Mouse (Mus musculus): ENCODE data around the gene Pilrb1. TPM values are rescaled to one million over a fixed set of nuclear protein-coding genes. Genes with fewer than 3 reads are reported as not detected.
"Not testable (repeated sequence)": the region's sequence is repeated elsewhere in the genome, so short reads cannot be mapped to it uniquely, and the experiment has no call there.

The Pilrb1 gene
- polyA plus RNA-seq, 1 experiment = 40.7 TPM

- H3K4me3 ChIP-seq (ENCODE audit: extremely low read depth, insufficient read depth, insufficient read length) = no peak overlapping the region
- TF ChIP-seq CTCF (IDR thresholded peaks at IDR 0.05; ENCODE audit: extremely low read depth, insufficient read depth, insufficient read length, insufficient replicate concordance) (no peak), POLR2A (IDR thresholded peaks at IDR 0.05; ENCODE audit: low read depth, low read length) (no peak)
- H3K36me3 ChIP-seq (ENCODE audit: control insufficient read depth, insufficient read depth, low read length) = no peaks in the 10 kb centered on the region
- H3K4me1 ChIP-seq (ENCODE audit: control insufficient read depth, insufficient read depth, insufficient read length) = no peaks in the 10 kb centered on the region
- no peaks in the 10 kb centered on the region for H3K27me3 ChIP-seq (ENCODE audit: control insufficient read depth, insufficient read depth, low read length)
- DNase-seq (ENCODE audit: low read depth in 1 of 2, low spot score in 2 of 2) = peak in 1 of 2 experiments; percentile 20
- no peak overlapping the region for H3K27ac ChIP-seq (ENCODE audit: insufficient read depth, low read length)
- 50% methylated on average over 2 of the region's 2 CpGs for WGBS
Measured at GRCm38 (mm10) chr5:137877860-137878259, 20.0 kb upstream of the Pilrb1 start.

GRCm38 (mm10) chr5:137875054-137875453 is 17.1 kb upstream of the Pilrb1 start:
- no peak for DNase-seq (ENCODE audit: low read depth in 1 of 2, low spot score in 2 of 2)
- Histone ChIP-seq H3K27ac (ENCODE audit: insufficient read depth, low read length) (no peak overlapping the region), H3K4me1 (ENCODE audit: control insufficient read depth, insufficient read depth, insufficient read length) (no peaks in the 10 kb centered on the region), H3K4me3 (ENCODE audit: extremely low read depth, insufficient read depth, insufficient read length) (no peak overlapping the region), H3K36me3 (ENCODE audit: control insufficient read depth, insufficient read depth, low read length) (no peaks in the 10 kb centered on the region), H3K27me3 (ENCODE audit: control insufficient read depth, insufficient read depth, low read length) (no peaks in the 10 kb centered on the region)
- TF ChIP-seq CTCF (IDR thresholded peaks at IDR 0.05; ENCODE audit: extremely low read depth, insufficient read depth, insufficient read length, insufficient replicate concordance) (no peak), POLR2A (IDR thresholded peaks at IDR 0.05; ENCODE audit: low read depth, low read length) (no peak)
- 75% methylated on average over 2 of the region's 2 CpGs for WGBS

- not testable (repeated sequence) for DNase-seq (ENCODE audit: low read depth in 1 of 2, low spot score in 2 of 2); H3K4me1 ChIP-seq (ENCODE audit: control insufficient read depth, insufficient read depth, insufficient read length); H3K36me3 ChIP-seq (ENCODE audit: control insufficient read depth, insufficient read depth, low read length); H3K27ac ChIP-seq (ENCODE audit: insufficient read depth, low read length); H3K4me3 ChIP-seq (ENCODE audit: extremely low read depth, insufficient read depth, insufficient read length); H3K27me3 ChIP-seq (ENCODE audit: control insufficient read depth, insufficient read depth, low read length)
- 32% methylated on average over 1 of the region's 1 CpGs for WGBS
Measured at GRCm38 (mm10) chr5:137872381-137872702, 14.4 kb upstream of the Pilrb1 start.

DNA sequence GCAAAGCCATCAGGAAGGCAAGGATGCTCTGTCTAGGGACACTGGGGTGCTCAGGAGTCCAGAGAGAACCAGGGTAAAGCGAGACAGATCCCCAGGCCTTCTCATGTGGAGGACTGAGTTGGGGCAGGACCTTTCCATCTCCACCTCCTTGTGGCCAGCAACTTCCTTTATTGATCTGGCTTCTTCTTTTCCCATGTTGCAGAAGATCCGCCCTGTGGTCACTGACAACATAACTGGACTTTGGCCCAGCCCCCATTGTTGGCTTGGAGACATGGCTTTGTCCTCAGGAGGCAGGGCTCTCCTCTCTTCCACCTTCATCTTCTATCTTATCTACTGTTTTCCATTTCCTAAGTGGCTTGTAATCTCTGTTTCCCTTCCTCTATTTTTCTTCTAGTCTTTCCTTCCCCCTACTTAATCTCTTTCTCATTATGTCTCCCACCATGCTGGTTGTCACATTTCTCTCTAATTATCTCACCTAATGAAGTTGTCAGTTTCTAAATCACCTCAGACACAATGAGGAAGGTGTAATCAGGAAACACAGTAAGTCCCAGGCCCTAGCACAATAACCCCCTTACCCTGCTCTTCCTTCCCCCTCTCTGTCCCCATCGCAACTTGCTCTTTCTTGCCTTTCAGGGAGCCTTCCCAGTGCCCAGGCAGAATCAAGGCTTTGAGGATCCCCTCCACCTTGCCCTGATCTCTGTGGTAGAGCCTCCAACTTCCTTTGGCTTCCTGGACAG is 13.9 kb upstream of the Pilrb1 start, which contains the start of gene Pilrb2:
Gene Pilrb2 (minus strand): TSS at position 172 of the 737 bp plus-strand sequence.
- not testable (repeated sequence) for DNase-seq (ENCODE audit: low read depth in 1 of 2, low spot score in 2 of 2); H3K4me1 ChIP-seq (ENCODE audit: control insufficient read depth, insufficient read depth, insufficient read length); H3K27me3 ChIP-seq (ENCODE audit: control insufficient read depth, insufficient read depth, low read length); H3K36me3 ChIP-seq (ENCODE audit: control insufficient read depth, insufficient read depth, low read length)
- peak within 1 kb of the TSS; percentile 1 for H3K27ac ChIP-seq (ENCODE audit: insufficient read depth, low read length)
- 0 out of 2 replicates have a peak within 1 kb of the TSS, but pooled peaks have one; percentile 10 for H3K4me3 ChIP-seq (ENCODE audit: extremely low read depth, insufficient read depth, insufficient read length)
- 66% methylated on average over 3 of the region's 3 CpGs for WGBS

DNA sequence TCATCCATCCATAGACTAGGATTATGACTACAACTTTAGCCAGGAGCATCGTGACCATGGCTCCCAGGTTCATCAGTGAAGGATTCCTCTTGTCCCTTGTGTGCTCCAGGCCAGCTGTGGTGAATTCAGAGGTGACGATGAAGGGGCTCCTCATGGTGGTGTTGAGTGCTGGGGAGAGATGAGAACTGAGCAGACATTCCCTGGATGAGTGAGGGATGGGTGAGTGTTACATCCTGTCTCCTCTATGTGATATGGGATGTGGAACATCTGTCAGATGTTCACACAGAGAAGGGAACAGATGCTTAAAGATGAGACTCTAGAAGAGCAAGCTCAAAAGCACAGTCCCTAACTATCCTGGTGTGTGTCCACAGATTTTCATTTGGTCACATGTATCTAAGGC is 10.7 kb upstream of the Pilrb1 start:
- not testable (repeated sequence) for H3K4me3 ChIP-seq (ENCODE audit: extremely low read depth, insufficient read depth, insufficient read length); H3K27ac ChIP-seq (ENCODE audit: insufficient read depth, low read length); H3K4me1 ChIP-seq (ENCODE audit: control insufficient read depth, insufficient read depth, insufficient read length); H3K36me3 ChIP-seq (ENCODE audit: control insufficient read depth, insufficient read depth, low read length); H3K27me3 ChIP-seq (ENCODE audit: control insufficient read depth, insufficient read depth, low read length); DNase-seq (ENCODE audit: low read depth in 1 of 2, low spot score in 2 of 2)
- 83% methylated on average over 2 of the region's 2 CpGs for WGBS

GRCm38 (mm10) chr5:137864008-137864407 is 6.1 kb upstream of the Pilrb1 start:
- not testable (repeated sequence) for DNase-seq (ENCODE audit: low read depth in 1 of 2, low spot score in 2 of 2); H3K27ac ChIP-seq (ENCODE audit: insufficient read depth, low read length); H3K27me3 ChIP-seq (ENCODE audit: control insufficient read depth, insufficient read depth, low read length); H3K36me3 ChIP-seq (ENCODE audit: control insufficient read depth, insufficient read depth, low read length); H3K4me3 ChIP-seq (ENCODE audit: extremely low read depth, insufficient read depth, insufficient read length); H3K4me1 ChIP-seq (ENCODE audit: control insufficient read depth, insufficient read depth, insufficient read length)
- WGBS = 85% methylated on average over 1 of the region's 1 CpGs

- not testable (repeated sequence) for H3K27me3 ChIP-seq (ENCODE audit: control insufficient read depth, insufficient read depth, low read length); H3K36me3 ChIP-seq (ENCODE audit: control insufficient read depth, insufficient read depth, low read length); H3K4me3 ChIP-seq (ENCODE audit: extremely low read depth, insufficient read depth, insufficient read length); H3K27ac ChIP-seq (ENCODE audit: insufficient read depth, low read length); H3K4me1 ChIP-seq (ENCODE audit: control insufficient read depth, insufficient read depth, insufficient read length)
- WGBS = 4% methylated on average over 5 of the region's 5 CpGs
- peak in 1 of 2 experiments; percentile 18 for DNase-seq (ENCODE audit: low read depth in 1 of 2, low spot score in 2 of 2)
Measured at GRCm38 (mm10) chr5:137856870-137857269, 1.0 kb downstream of the Pilrb1 start.

DNA sequence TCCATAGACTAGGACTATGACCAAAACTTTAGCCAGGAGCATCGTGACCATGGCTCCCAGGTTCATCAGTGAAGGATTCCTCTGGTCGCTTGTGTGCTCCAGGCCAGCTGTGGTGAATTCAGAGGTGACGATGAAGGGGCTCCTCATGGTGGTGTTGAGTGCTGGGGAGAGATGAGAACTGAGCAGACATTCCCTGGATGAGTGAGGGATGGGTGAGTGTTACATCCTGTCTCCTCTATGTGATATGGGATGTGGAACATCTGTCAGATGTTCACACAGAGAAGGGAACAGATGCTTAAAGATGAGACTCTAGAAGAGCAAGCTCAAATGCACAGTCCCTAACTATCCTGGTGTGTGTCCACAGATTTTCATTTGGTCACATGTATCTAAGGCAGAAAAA is 3.0 kb downstream of the Pilrb1 start:
- not testable (repeated sequence) for H3K27ac ChIP-seq (ENCODE audit: insufficient read depth, low read length); H3K4me3 ChIP-seq (ENCODE audit: extremely low read depth, insufficient read depth, insufficient read length); DNase-seq (ENCODE audit: low read depth in 1 of 2, low spot score in 2 of 2); H3K27me3 ChIP-seq (ENCODE audit: control insufficient read depth, insufficient read depth, low read length); H3K36me3 ChIP-seq (ENCODE audit: control insufficient read depth, insufficient read depth, low read length); H3K4me1 ChIP-seq (ENCODE audit: control insufficient read depth, insufficient read depth, insufficient read length)
- WGBS = 91% methylated on average over 3 of the region's 3 CpGs

DNA sequence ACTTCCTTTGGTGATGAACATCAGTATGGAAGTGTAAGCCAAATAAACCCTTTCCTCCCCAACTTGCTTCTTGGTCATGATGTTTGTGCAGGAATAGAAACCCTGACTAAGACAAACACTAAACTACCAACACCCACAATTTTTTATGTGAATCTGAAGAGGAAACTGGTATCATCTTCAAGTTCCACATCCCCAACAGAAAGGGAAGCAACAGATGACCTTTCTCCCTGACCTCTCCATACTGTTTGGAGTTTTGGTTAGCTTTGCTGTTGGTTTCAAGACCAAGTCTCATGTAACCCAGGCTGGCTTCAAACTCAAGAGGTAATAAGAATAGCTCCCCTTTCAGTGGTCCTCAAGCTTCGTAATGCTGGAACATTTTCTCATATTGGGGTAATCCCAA is 7.6 kb downstream of the Pilrb1 start:
- not testable (repeated sequence) for H3K4me1 ChIP-seq (ENCODE audit: control insufficient read depth, insufficient read depth, insufficient read length); H3K27ac ChIP-seq (ENCODE audit: insufficient read depth, low read length); H3K27me3 ChIP-seq (ENCODE audit: control insufficient read depth, insufficient read depth, low read length); H3K4me3 ChIP-seq (ENCODE audit: extremely low read depth, insufficient read depth, insufficient read length); H3K36me3 ChIP-seq (ENCODE audit: control insufficient read depth, insufficient read depth, low read length); DNase-seq (ENCODE audit: low read depth in 1 of 2, low spot score in 2 of 2)
- WGBS = 89% methylated on average over 1 of the region's 1 CpGs

DNA sequence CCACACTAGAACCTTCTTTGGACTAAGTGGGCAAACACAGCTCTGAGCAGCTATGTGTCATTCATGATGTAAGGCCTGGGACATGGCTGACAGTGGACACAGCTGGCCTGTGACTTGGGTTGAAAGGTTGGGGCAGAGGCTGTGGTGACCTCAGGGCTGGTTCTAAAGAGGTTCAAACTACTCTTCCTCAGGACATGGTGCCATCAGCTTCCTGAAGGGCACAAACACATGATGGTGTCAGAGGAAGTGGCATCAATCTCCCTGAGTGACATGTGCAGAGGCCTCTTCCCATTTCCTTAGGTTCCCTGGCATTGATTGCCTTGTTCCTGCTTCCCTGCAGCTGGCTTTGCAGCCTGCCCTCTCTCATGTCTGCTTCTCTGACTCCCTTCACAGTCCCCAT is 20.8 kb downstream of the Pilrb1 start:
- not testable (repeated sequence) for H3K4me1 ChIP-seq (ENCODE audit: control insufficient read depth, insufficient read depth, insufficient read length); H3K36me3 ChIP-seq (ENCODE audit: control insufficient read depth, insufficient read depth, low read length); H3K27ac ChIP-seq (ENCODE audit: insufficient read depth, low read length); H3K4me3 ChIP-seq (ENCODE audit: extremely low read depth, insufficient read depth, insufficient read length); DNase-seq (ENCODE audit: low read depth in 1 of 2, low spot score in 2 of 2); H3K27me3 ChIP-seq (ENCODE audit: control insufficient read depth, insufficient read depth, low read length)

All from spleen, adult 2 months (tissue).